Mouse (Mus musculus) neural tube, embryonic 14.5 days (tissue): ENCODE data around the gene Gm29735. TPM values are rescaled to one million over a fixed set of nuclear protein-coding genes. Genes with fewer than 3 reads are reported as not detected.
"Not testable (repeated sequence)": the region's sequence is repeated elsewhere in the genome, so short reads cannot be mapped to it uniquely, and the experiment has no call there.

Experiments
- ATAC-seq: fragments of 200-750 bp; cut with Nextera tagmentation; 2 replicates; pipeline ENCODE4 v1.8.0; 2017; ENCODE audit warnings: low read depth, mild to moderate bottlenecking, moderate TSS enrichment, moderate library complexity
- H3K27ac ChIP-seq: fragments of 300-500 bp; sonication (generic); 2 replicates; pipeline ENCODE4 v1.5.1; 2014; ENCODE audit warnings: low read depth, mild to moderate bottlenecking, control low read depth, low read length, moderate library complexity, mixed read lengths
- H3K27me3 ChIP-seq: fragments of 300-500 bp; sonication (generic); 2 replicates; pipeline ENCODE4 v1.6.1; 2014; ENCODE audit warnings: low read length; ENCODE audit not compliant: control insufficient read depth, insufficient read depth
- H3K36me3 ChIP-seq: fragments of 300-500 bp; sonication (generic); 2 replicates; pipeline ENCODE4 v1.6.1; 2014; ENCODE audit warnings: low read length, mixed read lengths; ENCODE audit not compliant: control insufficient read depth, insufficient read depth
- H3K4me1 ChIP-seq: fragments of 300-500 bp; sonication (generic); 2 replicates; pipeline ENCODE4 v1.6.1; 2014; ENCODE audit warnings: low read length; ENCODE audit not compliant: control insufficient read depth, insufficient read depth
- H3K4me2 ChIP-seq: fragments of 300-500 bp; sonication (generic); 2 replicates; pipeline ENCODE4 v1.6.1; 2014; ENCODE audit warnings: mild to moderate bottlenecking, low read depth, low read length, control low read depth
- H3K4me3 ChIP-seq: fragments of 300-500 bp; sonication (generic); 2 replicates; pipeline ENCODE4 v1.5.1; 2014; ENCODE audit warnings: low read depth, low read length, control low read depth, mixed read lengths
- H3K9ac ChIP-seq: fragments of 300-500 bp; sonication (generic); replicated peaks from 2 replicates; pipeline ENCODE4 v1.6.1; 2014; ENCODE audit warnings: low read depth, mild to moderate bottlenecking, control low read depth, low read length, mixed read lengths
- H3K9me3 ChIP-seq: fragments of 300-500 bp; sonication (generic); 2 replicates; pipeline ENCODE4 v1.6.1; 2016; ENCODE audit warnings: low read length; ENCODE audit not compliant: control insufficient read depth
- WGBS: fragments of 180-500 bp; shearing (Covaris S2); extraction: QIAGEN DNeasy Blood & Tissue Kit; methylation state at CpG from one replicate; pipeline ENCODE4 v1.1.7; 2014; 5-methylcytosine and 5-hydroxymethylcytosine counted together
- polyA plus RNA-seq: library from polyadenylated mRNA; unstranded; fragments of >200 nt; fragmentation: Nextera tagmentation; extraction: Ambion mirVana; gene quantifications from 2 replicates; pipeline ENCODE4 v1.2.1, GENCODE M21; 2014

Gm29735 gene
- not detected in 2 replicates for polyA plus RNA-seq

- H3K27ac ChIP-seq, H3K9ac ChIP-seq, H3K4me3 ChIP-seq, H3K36me3 ChIP-seq, H3K4me1 ChIP-seq, H3K27me3 ChIP-seq, H3K9me3 ChIP-seq, H3K4me2 ChIP-seq, ATAC-seq: not testable (repeated sequence)
- 59% methylated on average over 2 of the region's 2 CpGs for WGBS
Measured at GRCm38 (mm10) chr7:142157013-142157412, at the start of gene Gm29735. Gene Gm29735, minus strand, starts transcription at chr7:142157113.

GRCm38 (mm10) chr7:142205488-142205887 lies 48.6 kb upstream of the Gm29735 start:
- Histone ChIP-seq H3K9ac (no peak overlapping the region), H3K4me1 (no peaks in the 10 kb centered on the region), H3K27me3 (no peaks in the 10 kb centered on the region), H3K9me3 (no peaks in the 10 kb centered on the region), H3K4me2 (no peak overlapping the region), H3K36me3 (no peaks in the 10 kb centered on the region), H3K4me3 (no peak overlapping the region), H3K27ac (no peak overlapping the region)
- ATAC-seq = no peak

- ATAC-seq = no peak
- H3K4me3 ChIP-seq = no peak within 1 kb of the TSS
- H3K4me2 ChIP-seq = no peak within 1 kb of the TSS
- H3K27ac ChIP-seq = no peak within 1 kb of the TSS
- H3K36me3 ChIP-seq = no peaks in the 10 kb centered on the region
- no peaks in the 10 kb centered on the region for H3K9me3 ChIP-seq
- 86% methylated on average over 1 of the region's 1 CpGs for WGBS
- no peaks in the 10 kb centered on the region for H3K27me3 ChIP-seq
- no peak within 1 kb of the TSS for H3K9ac ChIP-seq
- H3K4me1 ChIP-seq = no peaks in the 10 kb centered on the region
Measured at GRCm38 (mm10) chr7:142201064-142201463, 44.2 kb upstream of the Gm29735 start, which contains the start of gene Krtap5-3. Gene Krtap5-3, plus strand, starts transcription at chr7:142201364.

GRCm38 (mm10) chr7:142198748-142199147 lies 41.8 kb upstream of the Gm29735 start:
- Histone ChIP-seq H3K4me3 (no peak overlapping the region), H3K9me3 (no peaks in the 10 kb centered on the region), H3K27me3 (no peaks in the 10 kb centered on the region), H3K9ac (no peak overlapping the region), H3K36me3 (no peaks in the 10 kb centered on the region), H3K4me1 (no peaks in the 10 kb centered on the region), H3K4me2 (no peak overlapping the region), H3K27ac (no peak overlapping the region)
- WGBS = 82% methylated on average over 2 of the region's 2 CpGs
- no peak for ATAC-seq

- Histone ChIP-seq H3K27me3 (no peaks in the 10 kb centered on the region), H3K27ac (no peak within 1 kb of the TSS), H3K9me3 (no peaks in the 10 kb centered on the region), H3K9ac (no peak within 1 kb of the TSS), H3K4me3 (no peak within 1 kb of the TSS), H3K4me2 (no peak within 1 kb of the TSS), H3K4me1 (no peaks in the 10 kb centered on the region), H3K36me3 (no peaks in the 10 kb centered on the region)
- ATAC-seq = no peak
- WGBS = 48% methylated on average over 2 of the region's 2 CpGs
Measured at GRCm38 (mm10) chr7:142190289-142190688, 33.4 kb upstream of the Gm29735 start, which contains the start of gene Gm10153. Gene Gm10153, minus strand, starts transcription at chr7:142190389.

- no peaks in the 10 kb centered on the region for H3K9me3 ChIP-seq
- H3K4me2 ChIP-seq = no peak overlapping the region
- WGBS = 75% methylated on average over 2 of the region's 2 CpGs
- ATAC-seq = no peak
- H3K4me3 ChIP-seq = no peak overlapping the region
- no peak overlapping the region for H3K9ac ChIP-seq
- no peaks in the 10 kb centered on the region for H3K36me3 ChIP-seq
- H3K4me1 ChIP-seq = no peaks in the 10 kb centered on the region
- no peak overlapping the region for H3K27ac ChIP-seq
- no peaks in the 10 kb centered on the region for H3K27me3 ChIP-seq
Measured at GRCm38 (mm10) chr7:142188156-142188555, 31.2 kb upstream of the Gm29735 start.

GRCm38 (mm10) chr7:142181021-142181420 lies 24.1 kb upstream of the Gm29735 start:
- H3K9ac ChIP-seq = no peak overlapping the region
- no peaks in the 10 kb centered on the region for H3K9me3 ChIP-seq
- no peak overlapping the region for H3K4me2 ChIP-seq
- WGBS = 67% methylated on average over 1 of the region's 1 CpGs
- H3K4me3 ChIP-seq = no peak overlapping the region
- no peaks in the 10 kb centered on the region for H3K4me1 ChIP-seq
- no peak for ATAC-seq
- H3K27me3 ChIP-seq = no peaks in the 10 kb centered on the region
- H3K27ac ChIP-seq = no peak overlapping the region
- H3K36me3 ChIP-seq = no peaks in the 10 kb centered on the region

GRCm38 (mm10) chr7:142178685-142179084 lies 21.8 kb upstream of the Gm29735 start:
- H3K9ac ChIP-seq = no peak overlapping the region
- H3K4me1 ChIP-seq = no peaks in the 10 kb centered on the region
- no peak for ATAC-seq
- H3K27me3 ChIP-seq = no peaks in the 10 kb centered on the region
- no peak overlapping the region for H3K27ac ChIP-seq
- no peaks in the 10 kb centered on the region for H3K9me3 ChIP-seq
- H3K36me3 ChIP-seq = no peaks in the 10 kb centered on the region
- H3K4me3 ChIP-seq = no peak overlapping the region
- 77% methylated on average over 1 of the region's 1 CpGs for WGBS
- H3K4me2 ChIP-seq = no peak overlapping the region

- H3K36me3 ChIP-seq, H3K27me3 ChIP-seq, H3K9ac ChIP-seq, H3K27ac ChIP-seq, H3K4me3 ChIP-seq, H3K4me2 ChIP-seq, H3K9me3 ChIP-seq, ATAC-seq, H3K4me1 ChIP-seq: not testable (repeated sequence)
Measured at GRCm38 (mm10) chr7:142175905-142176304, 19.0 kb upstream of the Gm29735 start, which contains the start of gene Krtap5-2. Gene Krtap5-2, minus strand, starts transcription at chr7:142176005.
